Mouse (Mus musculus): ENCODE results near the gene Pheta2. TPM values are rescaled to one million over a fixed set of nuclear protein-coding genes. Genes with fewer than 3 reads are reported as not detected.
"Not testable (repeated sequence)": the region's sequence is repeated elsewhere in the genome, so short reads cannot be mapped to it uniquely, and the experiment has no call there.

Pheta2 gene
- polyA plus RNA-seq, 1 experiment, result 22.5 TPM

GRCm38 (mm10) chr15:82353745-82354113 lies 15.0 kb downstream of the Pheta2 start:
- under 1% methylated on average over 23 of the region's 23 CpGs for WGBS
- Histone ChIP-seq H3K4me1 (ENCODE audit: control insufficient read depth, insufficient read depth, low read length) (peaks cover 3% of the 10 kb centered on the region; the same call in 1 of the 2 replicates), H3K27ac (ENCODE audit: control insufficient read depth, insufficient read depth, low read depth, low read length, poor library complexity) (peak overlapping the region; percentile 67), H3K4me3 (replicated peaks; ENCODE audit: control insufficient read depth, low read depth, low read length) (peak overlapping the region; percentile 90)
- TF ChIP-seq CTCF (IDR thresholded peaks at IDR 0.05; ENCODE audit: control insufficient read depth, insufficient read depth, low read length), result no peak
- no peak for TF ChIP-seq POLR2A (IDR thresholded peaks at IDR 0.05; ENCODE audit: borderline replicate concordance, control insufficient read depth, low read depth, low read length)

GRCm38 (mm10) chr15:82354126-82354945 lies 15.6 kb downstream of the Pheta2 start, which contains the start of gene Ndufa6:
Gene Ndufa6 (minus strand): TSS chr15:82354322.
- WGBS, result 1% methylated on average over 57 of the region's 57 CpGs
- Histone ChIP-seq H3K27ac (ENCODE audit: control insufficient read depth, insufficient read depth, low read depth, low read length, poor library complexity) (peak within 1 kb of the TSS; percentile 89), H3K4me1 (ENCODE audit: control insufficient read depth, insufficient read depth, low read length) (peaks cover 3% of the 10 kb centered on the region; the same call in 1 of the 2 replicates), H3K4me3 (replicated peaks; ENCODE audit: control insufficient read depth, low read depth, low read length) (peak within 1 kb of the TSS; percentile 90)
- peak; percentile 97 for TF ChIP-seq POLR2A (IDR thresholded peaks at IDR 0.05; ENCODE audit: borderline replicate concordance, control insufficient read depth, low read depth, low read length)
- TF ChIP-seq CTCF (IDR thresholded peaks at IDR 0.05; ENCODE audit: control insufficient read depth, insufficient read depth, low read length), result peak; percentile 96

- Histone ChIP-seq H3K4me1 (ENCODE audit: control insufficient read depth, insufficient read depth, low read length) (peaks cover 1% of the 10 kb centered on the region; the same call in 1 of the 2 replicates), H3K27ac (ENCODE audit: control insufficient read depth, insufficient read depth, low read depth, low read length, poor library complexity) (peak overlapping the region; percentile 11; the same call in 1 of the 2 replicates), H3K4me3 (replicated peaks; ENCODE audit: control insufficient read depth, low read depth, low read length) (no peak overlapping the region)
- WGBS, result 68% methylated on average over 22 of the region's 22 CpGs
- TF ChIP-seq POLR2A (IDR thresholded peaks at IDR 0.05; ENCODE audit: borderline replicate concordance, control insufficient read depth, low read depth, low read length) (no peak), CTCF (IDR thresholded peaks at IDR 0.05; ENCODE audit: control insufficient read depth, insufficient read depth, low read length) (no peak)
These were observed 19.9 kb downstream of the Pheta2 start for GRCm38 (mm10) chr15:82358431-82359260.

- Histone ChIP-seq H3K4me3 (replicated peaks; ENCODE audit: control insufficient read depth, low read depth, low read length) (no peak overlapping the region), H3K27ac (ENCODE audit: control insufficient read depth, insufficient read depth, low read depth, low read length, poor library complexity) (no peak overlapping the region), H3K4me1 (ENCODE audit: control insufficient read depth, insufficient read depth, low read length) (no peaks in the 10 kb centered on the region)
- TF ChIP-seq POLR2A (IDR thresholded peaks at IDR 0.05; ENCODE audit: borderline replicate concordance, control insufficient read depth, low read depth, low read length) (no peak), CTCF (IDR thresholded peaks at IDR 0.05; ENCODE audit: control insufficient read depth, insufficient read depth, low read length) (peak; percentile 26; the same call in 1 of the 2 replicates)
- 74% methylated on average over 11 of the region's 11 CpGs for WGBS
These were observed 22.8 kb downstream of the Pheta2 start for GRCm38 (mm10) chr15:82361459-82362018.

- 74% methylated on average over 4 of the region's 4 CpGs for WGBS
- Histone ChIP-seq H3K27ac (ENCODE audit: control insufficient read depth, insufficient read depth, low read depth, low read length, poor library complexity) (no peak overlapping the region), H3K4me1 (ENCODE audit: control insufficient read depth, insufficient read depth, low read length) (no peaks in the 10 kb centered on the region), H3K4me3 (replicated peaks; ENCODE audit: control insufficient read depth, low read depth, low read length) (no peak overlapping the region)
- TF ChIP-seq POLR2A (IDR thresholded peaks at IDR 0.05; ENCODE audit: borderline replicate concordance, control insufficient read depth, low read depth, low read length) (no peak), CTCF (IDR thresholded peaks at IDR 0.05; ENCODE audit: control insufficient read depth, insufficient read depth, low read length) (no peak)
These were observed 23.5 kb downstream of the Pheta2 start for GRCm38 (mm10) chr15:82362234-82362633.

GRCm38 (mm10) chr15:82363801-82364200 lies 25.1 kb downstream of the Pheta2 start:
- not testable (repeated sequence) for H3K4me1 ChIP-seq (ENCODE audit: control insufficient read depth, insufficient read depth, low read length); H3K4me3 ChIP-seq (replicated peaks; ENCODE audit: control insufficient read depth, low read depth, low read length); H3K27ac ChIP-seq (ENCODE audit: control insufficient read depth, insufficient read depth, low read depth, low read length, poor library complexity)
- 40% methylated on average over 9 of the region's 12 CpGs for WGBS

GRCm38 (mm10) chr15:82364561-82364960 lies 25.8 kb downstream of the Pheta2 start:
- 2% methylated on average over 7 of the region's 9 CpGs for WGBS
- H3K4me3 ChIP-seq (replicated peaks; ENCODE audit: control insufficient read depth, low read depth, low read length); H3K27ac ChIP-seq (ENCODE audit: control insufficient read depth, insufficient read depth, low read depth, low read length, poor library complexity); H3K4me1 ChIP-seq (ENCODE audit: control insufficient read depth, insufficient read depth, low read length): not testable (repeated sequence)

- Histone ChIP-seq H3K4me1 (ENCODE audit: control insufficient read depth, insufficient read depth, low read length) (no peaks in the 10 kb centered on the region; the same call in 1 of the 2 replicates), H3K4me3 (replicated peaks; ENCODE audit: control insufficient read depth, low read depth, low read length) (no peak overlapping the region), H3K27ac (ENCODE audit: control insufficient read depth, insufficient read depth, low read depth, low read length, poor library complexity) (no peak overlapping the region)
- TF ChIP-seq CTCF (IDR thresholded peaks at IDR 0.05; ENCODE audit: control insufficient read depth, insufficient read depth, low read length) (no peak), POLR2A (IDR thresholded peaks at IDR 0.05; ENCODE audit: borderline replicate concordance, control insufficient read depth, low read depth, low read length) (no peak)
- 79% methylated on average over 4 of the region's 4 CpGs for WGBS
These were observed 29.4 kb downstream of the Pheta2 start for GRCm38 (mm10) chr15:82368146-82368545.

Data from bone marrow, adult 2 months (tissue).